Mouse (Mus musculus): ENCODE results near the gene Gpr87. TPM values are rescaled to one million over a fixed set of nuclear protein-coding genes. Genes with fewer than 3 reads are reported as not detected.

Gene Gpr87
- total RNA-seq, 2 experiments from 2014 or later: not detected

DNA sequence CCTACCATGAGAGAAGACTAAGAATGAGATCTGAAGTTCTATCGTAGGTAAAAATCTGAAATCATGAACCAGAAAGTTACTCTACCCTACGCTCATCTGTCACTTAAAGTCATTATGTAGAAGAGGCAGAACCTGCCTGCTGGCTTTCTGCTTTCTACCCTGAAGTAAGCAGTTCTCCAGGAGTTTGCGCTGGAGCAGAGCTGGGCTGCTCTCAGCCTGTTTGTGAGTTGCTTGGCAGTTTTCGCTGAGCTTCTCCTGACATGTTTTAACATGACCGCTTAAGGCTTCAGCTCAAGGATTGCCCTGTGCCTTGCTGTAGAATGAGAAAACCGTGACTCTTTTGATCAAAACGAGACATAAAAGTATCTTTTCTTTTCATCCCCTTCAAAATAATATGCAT lies 805 bp downstream of the Gpr87 start:
- intact Hi-C loops (cut with DNase I): no loop called here
- DNase-seq (ENCODE audit: low spot score in 2 of 2): no peak

DNA sequence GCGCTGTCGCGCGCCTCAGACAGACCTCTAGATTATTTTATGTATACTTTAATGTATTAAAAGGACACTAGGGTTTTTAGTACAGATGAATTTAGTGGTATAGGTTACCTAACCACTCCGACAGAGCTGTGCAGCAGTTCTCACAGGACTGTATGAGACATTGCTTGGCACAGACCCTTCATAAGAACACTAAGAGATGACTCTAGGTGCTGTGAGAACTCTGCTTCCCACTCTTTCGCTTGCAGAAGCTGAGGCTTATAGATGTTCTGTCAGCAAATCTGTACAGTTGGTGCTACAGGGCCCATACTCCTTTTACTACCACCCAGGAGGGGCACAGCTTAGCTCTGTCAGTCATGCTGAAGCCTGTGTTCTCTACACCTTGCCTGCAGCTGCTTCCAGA lies 3.2 kb downstream of the Gpr87 start:
- DNase-seq (ENCODE audit: low spot score in 2 of 2): no peak
- intact Hi-C loops (cut with DNase I): no loop called here

DNA sequence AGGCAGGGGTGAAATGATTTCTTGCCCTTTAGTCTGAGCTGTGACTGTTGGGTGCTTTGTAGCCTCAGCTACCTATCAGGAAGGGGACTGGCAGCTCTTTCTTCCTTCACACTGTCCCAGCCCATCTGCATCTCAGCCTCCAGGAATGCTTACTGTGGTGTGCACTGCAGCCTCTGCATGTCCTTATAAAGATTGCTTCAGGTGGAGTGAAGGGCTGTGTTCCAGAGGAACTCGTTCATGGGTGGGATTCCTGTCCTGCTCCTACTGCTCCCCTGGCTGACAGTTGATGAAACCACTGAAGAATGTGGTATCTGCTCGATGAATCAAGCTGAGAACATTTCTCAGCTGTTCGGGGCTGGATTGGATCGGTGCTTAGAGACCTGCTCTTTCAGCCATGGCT lies 7.6 kb downstream of the Gpr87 start:
- intact Hi-C loops (cut with DNase I): no loop called here
- DNase-seq (ENCODE audit: low spot score in 2 of 2): no peak

DNA sequence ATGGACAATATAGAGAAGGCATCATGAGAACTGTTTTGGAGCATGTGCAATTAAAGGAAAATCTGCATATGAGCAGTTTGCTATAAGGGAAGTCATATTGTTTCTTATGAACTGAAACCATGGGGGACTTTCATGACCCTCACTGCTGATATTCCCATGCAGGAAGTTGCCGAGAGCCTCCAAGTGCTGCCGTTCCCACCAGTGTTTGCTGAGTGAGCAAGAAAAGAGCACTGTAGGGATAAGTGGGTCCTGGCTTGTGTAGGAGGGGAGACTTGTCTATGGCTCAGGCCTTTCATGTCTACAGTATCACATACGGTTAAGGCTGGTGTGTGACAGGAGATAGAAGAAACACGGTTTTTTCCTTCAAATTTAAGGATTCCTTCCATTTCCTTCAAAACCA lies 9.2 kb downstream of the Gpr87 start:
- intact Hi-C loops (cut with DNase I): no loop called here
- DNase-seq (ENCODE audit: low spot score in 2 of 2): no peak

DNA sequence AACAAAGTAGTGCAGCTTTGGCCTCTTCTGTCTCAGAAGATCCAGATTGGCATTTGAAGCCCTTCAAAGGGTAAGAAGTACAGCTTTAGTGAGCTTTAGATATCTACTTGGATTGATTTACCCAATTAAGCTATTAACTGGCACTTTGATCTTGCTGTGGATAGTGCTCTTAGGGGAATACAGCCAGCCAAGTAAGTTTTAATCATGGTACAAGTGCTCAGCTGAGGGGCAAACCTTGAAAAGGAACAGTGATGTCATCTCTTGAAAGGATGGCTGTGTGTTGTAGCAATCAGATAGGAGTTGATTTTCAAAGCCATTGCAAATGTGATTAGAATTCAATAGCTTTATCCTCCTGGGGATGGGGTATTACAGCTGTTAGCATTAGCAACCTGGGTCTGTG lies 12.8 kb downstream of the Gpr87 start:
- intact Hi-C loops (cut with DNase I): no loop called here
- no peak for DNase-seq (ENCODE audit: low spot score in 2 of 2)

DNA sequence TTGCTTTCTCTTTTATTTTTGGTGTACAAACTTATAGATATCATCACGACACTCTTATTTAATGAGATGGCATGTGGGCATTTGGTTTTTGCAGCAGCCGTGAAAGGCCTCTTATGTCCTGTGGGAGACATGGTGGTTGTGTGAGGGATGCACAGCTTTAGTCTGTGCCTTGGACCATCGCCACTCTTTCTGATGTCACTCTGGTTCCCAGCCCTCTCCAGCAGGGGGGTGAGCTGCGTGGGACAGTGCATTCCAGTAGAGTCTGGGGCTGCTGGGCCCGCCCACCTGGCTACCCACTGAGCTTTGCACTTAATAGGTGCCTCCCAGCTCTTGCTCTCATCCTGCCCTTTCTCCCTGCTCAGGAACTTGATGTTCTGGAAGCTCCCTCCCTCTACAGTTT lies 13.8 kb downstream of the Gpr87 start:
- intact Hi-C loops (cut with DNase I): no loop called here
- no peak for DNase-seq (ENCODE audit: low spot score in 2 of 2)

DNA sequence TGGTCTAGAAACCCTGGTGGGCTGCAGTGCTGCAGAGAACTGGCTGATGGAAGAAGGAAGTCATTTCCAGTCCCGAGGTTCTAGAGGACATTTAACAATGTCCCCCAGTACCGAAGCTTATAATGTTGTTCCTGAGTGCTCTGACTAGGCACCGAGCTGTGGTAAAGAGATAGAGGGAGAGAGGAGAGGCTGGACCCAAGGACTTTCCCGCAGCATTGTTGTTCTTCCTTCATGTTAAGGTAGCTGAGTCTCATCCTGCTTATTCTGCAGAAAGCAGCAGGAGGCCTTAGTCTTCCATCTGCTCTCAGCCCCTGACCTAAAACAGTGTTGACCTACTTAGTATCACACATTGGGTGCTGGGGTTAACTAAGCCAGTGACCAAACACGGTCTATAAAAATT lies 18.0 kb downstream of the Gpr87 start:
- no peak for DNase-seq (ENCODE audit: low spot score in 2 of 2)
- intact Hi-C loops (cut with DNase I): loop anchor here (2.0 kb wide), 1 partner anchor 32 kb away; no protein-coding TSS in a partner anchor

DNA sequence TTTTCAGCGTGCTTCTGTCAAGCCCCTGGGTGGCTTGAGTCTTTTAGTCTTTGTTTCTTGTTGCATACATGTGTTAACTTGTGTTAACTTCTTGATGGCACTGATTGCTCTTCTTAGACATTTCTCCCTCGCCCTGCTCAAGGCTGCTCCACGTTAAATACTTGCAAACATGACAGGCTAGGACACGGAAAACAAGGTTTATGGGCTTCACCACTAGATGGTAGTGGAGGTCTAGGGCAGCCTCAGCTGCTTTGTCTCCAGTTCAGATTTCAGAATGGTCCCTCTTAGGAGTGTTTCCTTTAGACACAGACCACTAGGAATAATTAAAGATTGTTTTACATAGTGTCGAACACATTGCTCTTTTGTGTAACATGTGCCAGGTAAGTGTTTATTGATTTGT lies 19.7 kb downstream of the Gpr87 start:
- DNase-seq (ENCODE audit: low spot score in 2 of 2): no peak
- intact Hi-C loops (cut with DNase I): no loop called here

DNA sequence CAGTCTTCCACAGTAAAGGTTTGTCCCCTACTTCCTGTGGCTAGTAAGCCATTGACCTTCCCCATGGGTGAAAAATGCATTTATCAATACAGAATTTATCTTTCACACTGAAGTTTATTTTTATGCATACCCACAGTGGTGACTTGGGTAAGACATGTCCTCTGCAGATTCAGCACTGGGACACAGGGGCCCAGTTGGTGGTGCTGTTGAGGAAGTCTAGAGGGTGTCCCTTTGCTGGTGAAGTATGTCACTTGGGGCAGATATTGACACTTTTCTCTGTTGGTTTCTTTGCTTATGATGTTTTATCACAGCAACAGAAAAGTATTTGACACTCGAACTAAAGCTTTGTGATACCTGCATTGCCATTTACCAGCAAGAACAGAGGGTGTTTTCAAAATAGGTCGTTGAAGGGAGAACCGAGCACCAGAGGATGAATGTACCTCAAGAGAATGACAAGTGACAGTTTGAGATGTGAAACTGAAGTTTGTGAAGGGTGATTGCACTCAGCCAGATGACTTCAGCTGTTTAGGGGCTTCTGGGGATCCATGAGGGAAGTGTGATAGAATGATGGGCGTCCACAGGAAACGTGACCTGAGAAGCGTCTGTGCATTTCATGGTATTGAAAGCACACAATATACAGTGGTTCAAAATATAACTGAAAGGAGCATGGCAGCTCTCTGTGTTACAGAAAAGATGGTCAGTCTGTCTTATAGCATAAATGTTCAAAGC lies 20.3 kb downstream of the Gpr87 start:
- intact Hi-C loops (cut with DNase I): no loop called here
- DNase-seq (ENCODE audit: low spot score in 2 of 2): no peak

DNA sequence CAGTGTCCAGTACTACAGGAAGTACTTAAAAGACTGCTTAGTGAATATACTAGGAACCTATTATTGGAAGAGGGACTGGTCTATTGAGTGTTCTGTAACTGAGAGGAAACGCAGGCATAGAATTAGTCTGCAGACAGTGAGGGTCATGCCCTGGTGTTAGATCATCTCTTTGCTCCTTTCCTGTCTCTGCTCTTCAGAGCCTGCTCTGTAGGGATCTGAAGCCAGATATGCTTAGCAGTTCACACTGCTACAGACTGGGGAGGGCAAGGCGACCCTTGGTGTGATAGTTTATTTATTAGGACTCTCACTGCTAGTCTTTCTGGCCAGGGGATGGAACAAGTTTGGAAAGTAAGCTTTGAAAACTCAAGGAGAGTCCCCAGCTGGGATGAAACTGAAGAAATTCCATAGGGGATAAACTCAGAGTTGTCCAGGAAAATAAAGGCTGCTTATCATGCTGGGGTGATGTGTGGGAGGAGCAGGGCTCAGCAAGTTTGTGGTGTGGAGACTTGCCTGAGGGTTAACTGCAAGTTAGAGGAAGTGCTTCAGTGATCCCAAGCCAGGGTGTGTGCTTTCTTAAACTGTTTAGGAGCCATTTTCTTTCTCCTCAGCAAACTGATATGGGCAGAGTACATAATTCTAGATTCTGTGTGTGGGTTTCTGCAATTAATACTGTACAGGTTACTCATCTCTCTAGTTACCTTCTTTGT lies 24.8 kb downstream of the Gpr87 start:
- intact Hi-C loops (cut with DNase I): loop anchor here (5.0 kb wide), 1 partner anchor 48 kb away; no protein-coding TSS in a partner anchor
- DNase-seq (ENCODE audit: low spot score in 2 of 2): no peak

DNA sequence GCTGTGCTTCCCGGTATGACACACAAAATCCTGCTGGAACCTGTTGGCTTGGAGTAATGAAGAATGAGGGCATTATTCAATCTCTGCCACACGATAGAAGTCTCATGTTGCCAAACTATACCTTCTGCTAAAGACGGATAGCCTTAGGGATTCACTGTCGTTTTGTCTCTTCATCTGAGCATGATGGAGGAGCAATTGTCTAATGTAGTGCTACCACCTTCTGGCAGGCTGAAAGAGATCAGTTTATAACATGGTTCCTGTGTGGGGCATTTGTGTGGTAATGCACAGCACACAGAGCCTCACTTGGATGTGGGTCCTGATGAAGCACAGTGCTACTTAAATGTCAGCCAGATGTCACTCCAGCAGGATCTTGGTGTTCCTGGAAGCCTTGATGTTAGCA lies 25.7 kb downstream of the Gpr87 start:
- DNase-seq (ENCODE audit: low spot score in 2 of 2): no peak
- intact Hi-C loops (cut with DNase I): loop anchor here (5.0 kb wide), 1 partner anchor 47 kb away; no protein-coding TSS in a partner anchor

DNA sequence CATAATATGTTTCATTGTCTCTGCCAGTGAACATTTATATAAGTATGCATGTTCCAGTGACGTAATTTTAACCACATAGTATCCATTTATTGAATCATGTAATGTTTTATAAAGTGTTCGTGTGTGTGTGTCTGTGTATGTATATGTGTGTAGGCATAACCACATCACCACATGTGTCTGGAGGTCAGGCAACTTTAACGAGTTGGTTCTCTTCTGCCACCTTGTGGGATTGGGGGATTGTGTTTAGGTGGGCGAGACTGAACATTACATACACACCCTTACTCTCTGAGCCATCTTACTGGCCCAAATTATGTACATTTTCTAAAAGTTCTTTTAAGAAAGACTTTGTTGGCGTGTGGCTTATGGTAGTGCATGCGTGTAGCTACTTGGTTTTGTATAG lies 26.4 kb downstream of the Gpr87 start:
- intact Hi-C loops (cut with DNase I): loop anchor here (5.0 kb wide), 1 partner anchor 46 kb away; no protein-coding TSS in a partner anchor
- DNase-seq (ENCODE audit: low spot score in 2 of 2): no peak

DNA sequence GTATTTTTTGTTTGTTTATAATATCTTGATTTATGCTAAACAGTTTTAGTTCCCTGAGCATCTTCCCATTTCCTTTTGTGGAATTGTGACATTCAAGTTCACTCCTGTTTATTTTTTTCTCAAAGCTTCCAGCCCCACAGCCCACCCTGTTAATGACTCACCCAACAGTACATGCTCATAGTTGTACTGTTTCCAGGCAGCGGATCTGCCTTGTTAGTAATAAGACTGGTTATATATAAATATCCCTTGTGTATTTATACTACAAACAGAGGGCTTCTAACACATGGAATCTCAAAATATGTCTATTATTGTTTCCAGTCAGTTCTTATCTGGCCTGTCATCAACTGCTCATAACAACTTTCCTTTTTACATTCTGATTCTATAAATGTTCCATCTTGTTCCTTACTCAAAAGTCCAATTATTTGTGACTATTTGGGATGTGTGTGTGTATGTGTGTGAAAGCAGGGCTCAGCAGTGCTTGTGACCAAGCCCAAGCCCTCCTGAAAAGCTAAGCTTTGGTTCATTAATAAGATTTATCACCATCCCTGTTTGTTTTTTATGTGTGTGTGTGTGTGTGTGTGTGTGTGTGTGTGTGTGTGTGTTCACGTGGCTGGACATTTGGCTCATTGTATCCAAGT lies 27.4 kb downstream of the Gpr87 start:
- no peak for DNase-seq (ENCODE audit: low spot score in 2 of 2)
- intact Hi-C loops (cut with DNase I): loop anchor here (5.0 kb wide), 1 partner anchor 45 kb away; no protein-coding TSS in a partner anchor

DNA sequence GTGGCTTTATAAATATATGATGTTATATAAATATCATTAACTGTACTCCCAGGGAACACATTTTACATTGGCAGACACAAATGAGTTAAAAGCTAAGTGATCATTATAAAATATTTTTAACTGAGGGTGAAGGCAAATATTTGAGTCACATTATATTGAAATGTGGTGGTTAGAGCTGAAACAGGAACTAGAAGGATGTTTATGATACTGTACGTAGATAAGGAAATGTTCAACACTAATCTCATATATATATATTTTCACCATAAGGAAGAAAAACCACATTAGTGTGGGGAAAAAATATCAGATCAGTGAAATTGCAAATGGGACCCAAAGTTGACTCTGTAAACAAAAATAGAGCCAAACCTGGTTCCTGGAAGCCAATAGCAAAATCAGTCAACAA lies 34.4 kb downstream of the Gpr87 start:
- DNase-seq (ENCODE audit: low spot score in 2 of 2): no peak
- intact Hi-C loops (cut with DNase I): no loop called here

DNA sequence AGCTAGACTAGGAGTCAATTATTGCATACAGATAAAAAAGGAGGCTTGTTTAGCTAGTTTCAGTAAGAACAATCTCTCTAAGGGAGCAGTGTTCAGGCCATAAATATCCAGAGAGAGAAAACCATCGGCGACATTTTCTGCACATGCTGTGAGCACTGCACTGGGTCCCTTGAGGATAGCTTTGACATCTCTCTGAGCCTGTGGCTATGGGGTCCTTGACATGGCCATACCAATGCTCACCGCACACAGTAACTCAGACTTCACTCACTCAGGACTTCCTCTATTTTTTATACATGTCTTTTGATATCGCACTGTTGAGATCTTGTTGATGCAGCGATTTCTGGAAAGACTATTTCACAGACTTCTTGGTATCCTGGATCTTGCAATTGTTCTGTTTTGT lies 37.9 kb downstream of the Gpr87 start:
- intact Hi-C loops (cut with DNase I): no loop called here

DNA sequence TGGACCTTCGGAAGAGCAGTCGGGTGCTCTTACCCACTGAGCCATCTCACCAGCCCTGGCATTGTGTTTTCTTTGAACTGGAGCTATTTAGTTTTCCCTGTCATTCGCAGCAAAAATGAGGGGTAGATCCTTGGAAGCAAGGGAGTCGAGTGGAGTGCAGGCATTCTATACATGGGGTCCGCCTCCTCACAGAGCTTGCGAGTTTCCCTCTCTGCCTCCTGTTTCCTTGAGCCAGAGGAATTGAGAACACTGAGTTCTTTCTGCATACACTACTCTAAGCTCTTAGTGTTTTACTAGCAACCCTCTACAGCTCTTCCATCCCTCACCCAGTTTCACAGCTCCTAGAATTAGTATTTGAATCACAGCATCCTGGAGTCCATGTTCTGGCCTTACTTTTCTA lies 39.5 kb downstream of the Gpr87 start:
- DNase-seq (ENCODE audit: low spot score in 2 of 2): peak in 1 of 2 experiments; percentile 42
- intact Hi-C loops (cut with DNase I): no loop called here

More for the DNA sequence above, 37.9 kb downstream of the Gpr87 start:
- no peak for DNase-seq (ENCODE audit: low spot score in 2 of 2)

DNA sequence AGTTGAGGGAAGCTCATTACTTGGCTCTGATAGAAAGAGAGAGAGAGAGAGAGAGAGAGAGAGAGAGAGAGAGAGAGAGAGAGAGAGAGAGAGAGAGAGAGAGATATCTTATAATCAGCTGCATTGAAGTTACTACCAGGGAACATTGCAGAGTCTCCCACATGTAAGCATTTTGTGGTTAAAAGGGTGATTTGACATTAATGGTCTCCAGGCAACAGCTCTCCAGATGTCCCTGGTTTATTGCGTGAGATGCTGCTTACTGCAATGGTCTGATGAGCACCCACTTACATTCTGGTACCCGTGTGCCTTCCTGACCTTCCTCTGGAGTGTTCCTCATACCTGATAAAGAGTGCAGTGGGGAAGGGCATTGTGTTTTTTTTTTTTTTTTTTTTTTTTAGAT lies 40.0 kb downstream of the Gpr87 start:
- intact Hi-C loops (cut with DNase I): no loop called here
- no peak for DNase-seq (ENCODE audit: low spot score in 2 of 2)

DNA sequence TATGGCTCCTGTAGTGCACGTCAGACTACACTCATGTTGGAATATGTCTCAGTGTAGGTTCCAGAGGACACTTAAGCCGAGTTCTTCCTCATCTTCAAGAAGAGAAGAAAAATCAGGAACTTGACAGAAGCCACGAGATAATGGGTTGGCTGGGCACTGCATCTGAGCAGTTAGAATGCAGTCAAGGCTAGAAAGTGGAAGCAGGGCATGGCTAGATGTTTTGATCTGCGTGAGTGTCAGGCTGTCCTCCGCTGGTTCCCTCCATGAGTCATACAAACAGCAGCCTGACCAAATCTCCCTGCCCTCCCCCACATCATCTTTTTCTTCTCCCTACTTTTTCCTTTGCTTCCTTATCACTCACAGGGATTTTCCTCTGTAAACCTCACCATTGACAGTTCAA lies 41.5 kb downstream of the Gpr87 start, which contains the start of gene P2ry14:
Gene P2ry14 (minus strand): TSS at position 195 of the 400 bp plus-strand sequence.
- intact Hi-C loops (cut with DNase I): no loop called here
- no peak for DNase-seq (ENCODE audit: low spot score in 2 of 2)

DNA sequence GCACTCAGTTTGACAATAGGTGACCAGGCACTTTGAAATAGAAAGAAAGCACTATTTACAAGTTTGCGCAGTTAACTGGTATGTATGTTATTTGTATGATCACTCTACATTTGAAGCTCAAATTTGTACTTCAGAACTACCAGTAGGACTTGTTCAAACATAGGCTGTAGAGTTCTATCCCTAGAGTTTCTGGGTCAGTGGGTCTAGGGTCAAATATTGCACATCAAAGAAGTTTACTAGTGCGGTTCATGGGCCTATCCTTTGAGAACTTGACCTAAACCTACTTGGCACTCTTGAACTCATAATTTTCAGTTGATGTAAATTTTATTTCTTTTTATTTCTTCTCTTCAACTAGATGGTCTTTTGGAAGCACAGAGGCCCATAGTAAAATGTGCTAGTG lies 44.3 kb downstream of the Gpr87 start:
- intact Hi-C loops (cut with DNase I): no loop called here
- DNase-seq (ENCODE audit: low spot score in 2 of 2): no peak

DNA sequence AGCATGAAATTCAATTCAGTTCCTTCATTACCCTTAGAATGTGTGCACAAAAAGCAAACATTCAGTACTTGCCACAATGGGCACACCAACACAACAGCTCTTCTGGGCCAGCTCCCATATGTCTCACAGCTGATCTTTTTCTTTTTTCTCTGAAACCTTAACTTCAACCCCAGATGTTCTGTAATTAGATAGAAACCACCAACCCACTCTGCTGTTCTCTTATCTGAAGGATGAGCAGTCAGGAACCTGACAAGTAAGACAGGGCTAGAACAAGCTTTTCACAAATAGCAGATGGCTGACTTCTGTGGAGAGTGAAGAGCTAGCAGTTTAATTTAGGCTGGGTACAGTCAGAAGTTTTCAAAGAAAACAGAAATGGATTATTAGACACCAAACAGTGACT lies 45.3 kb downstream of the Gpr87 start:
- intact Hi-C loops (cut with DNase I): no loop called here
- DNase-seq (ENCODE audit: low spot score in 2 of 2): no peak

DNA sequence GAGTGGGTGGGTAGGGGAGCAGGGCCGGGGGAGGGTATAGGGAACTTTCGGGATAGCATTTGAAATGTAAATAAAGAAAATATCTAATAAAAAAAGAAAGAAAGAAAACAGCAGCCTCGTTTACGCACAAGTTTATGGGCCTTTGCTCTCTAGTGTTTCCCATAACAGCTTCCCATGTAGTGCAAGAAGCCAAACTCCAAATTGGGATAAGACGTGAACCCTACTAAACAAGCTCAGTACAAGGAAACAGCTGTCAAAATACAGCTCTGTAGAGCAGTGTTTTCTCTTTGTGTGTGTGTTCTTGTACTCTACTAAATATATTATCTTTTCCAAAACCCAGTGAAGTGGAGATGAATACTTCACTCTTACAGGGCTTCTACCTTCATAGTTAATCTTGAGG lies 49.7 kb downstream of the Gpr87 start:
- intact Hi-C loops (cut with DNase I): no loop called here
- DNase-seq (ENCODE audit: low spot score in 2 of 2): no peak

Data from left cerebral cortex, postnatal 36 days (tissue).